Comparison of ENCODE assay signal across 8 mouse cellular contexts in genomic region chr17:10335809-10336499, GRCm38 (mm10). TPM values are rescaled to one million over a fixed set of nuclear protein-coding genes. Genes with fewer than 3 reads are reported as not detected.
DNase-seq lines count a peak whose midpoint lies in the region; ATAC-seq and TF ChIP-seq lines count a peak whose summit lies in the region.

No protein-coding gene starts in this region.

- H3K4me1 ChIP-seq in cerebellum, adult 2 months (ENCODE audit: control insufficient read depth, insufficient read depth, low read length): no peaks in the 10 kb centered on the region; the same call in 1 of the 2 replicates
- H3K4me1 ChIP-seq in hindbrain, embryonic 14.5 days (replicated peaks; ENCODE audit: control insufficient read depth, insufficient read depth, low read length): peaks cover 13% of the 10 kb centered on the region
- peaks cover 69% of the 10 kb centered on the region for H3K4me1 ChIP-seq in midbrain, embryonic 10.5 days

- no peak for TF ChIP-seq CTCF in cerebellum, adult 2 months (IDR thresholded peaks at IDR 0.05; ENCODE audit: borderline replicate concordance, insufficient read depth, low read depth, low read length)

- no peaks in the 10 kb centered on the region for H3K27me3 ChIP-seq in cerebellum, adult 2 months (ENCODE audit: control insufficient read depth, insufficient read depth, low read length)
- no peaks in the 10 kb centered on the region for H3K27me3 ChIP-seq in hindbrain, embryonic 14.5 days (ENCODE audit: control insufficient read depth, insufficient read depth, low read length)
- H3K27me3 ChIP-seq in midbrain, embryonic 10.5 days (ENCODE audit: low read depth, poor library complexity, severe bottlenecking): no peaks in the 10 kb centered on the region

- H3K4me2 ChIP-seq in hindbrain, embryonic 14.5 days (replicated peaks): peak overlapping the region; percentile 70

- WGBS in cerebellum, adult 2 months: 20% methylated on average over 16 of the region's 16 CpGs
- 6% methylated on average over 16 of the region's 16 CpGs for WGBS in hindbrain, embryonic 14.5 days
- WGBS in midbrain, embryonic 10.5 days: 8% methylated on average over 16 of the region's 16 CpGs

- H3K27ac ChIP-seq in cerebellum, adult 2 months (ENCODE audit: insufficient read depth, low read length): no peak overlapping the region; the same call in 1 of the 2 replicates
- H3K27ac ChIP-seq in hindbrain, embryonic 14.5 days: peak overlapping the region; percentile 89
- peak overlapping the region; percentile 98 for H3K27ac ChIP-seq in midbrain, embryonic 10.5 days (replicated peaks)

- no peak for DNase-seq in cerebellum, adult 2 months
- no peak for DNase-seq in cerebellum, adult 11 months
- peak; percentile 69 to 70 for DNase-seq in right cerebral cortex, postnatal 10 days (ENCODE audit: low spot score in 2 of 2)
- DNase-seq in right cerebral cortex, postnatal 25 days: no peak
- DNase-seq in hindbrain, embryonic 14.5 days (ENCODE audit: low spot score): no peak
- peak; percentile 77 for DNase-seq in midbrain, embryonic 10.5 days (ENCODE audit: low spot score)
- peak; percentile 31 to 47 for DNase-seq in thymus, postnatal 36 days
- no peak for DNase-seq in frontal cortex, postnatal 14 days (ENCODE audit: low spot score in 2 of 2)

- H3K9ac ChIP-seq in hindbrain, embryonic 14.5 days: peak overlapping the region; percentile 68

- peak overlapping the region; percentile 82 for H3K4me3 ChIP-seq in cerebellum, adult 2 months (replicated peaks; ENCODE audit: insufficient read depth, low read depth, low read length)
- H3K4me3 ChIP-seq in hindbrain, embryonic 14.5 days (replicated peaks; ENCODE audit: low read length): peak overlapping the region; percentile 33
- H3K4me3 ChIP-seq in midbrain, embryonic 10.5 days: peak overlapping the region; percentile 49

- no peak for TF ChIP-seq POLR2A in cerebellum, adult 2 months (IDR thresholded peaks at IDR 0.05; ENCODE audit: borderline replicate concordance, insufficient read depth, low read length)

- ATAC-seq in hindbrain, embryonic 14.5 days (ENCODE audit: low FRiP score): peak; percentile 54

- no peaks in the 10 kb centered on the region for H3K9me3 ChIP-seq in hindbrain, embryonic 14.5 days (ENCODE audit: control insufficient read depth, low read length)
- no peaks in the 10 kb centered on the region for H3K9me3 ChIP-seq in midbrain, embryonic 10.5 days (replicated peaks)

- no peaks in the 10 kb centered on the region for H3K36me3 ChIP-seq in hindbrain, embryonic 14.5 days (replicated peaks; ENCODE audit: control insufficient read depth, insufficient read depth)
- peaks cover 12% of the 10 kb centered on the region; the same call in 1 of the 2 replicates for H3K36me3 ChIP-seq in midbrain, embryonic 10.5 days

RNA-seq across cellular contexts. Expression of gene Qk, which starts 16.3 kb away (rescaled TPM):
- 276 and 278 TPM in 2 replicates for polyA plus RNA-seq in cerebellum, adult 2 months (2012; rRNA removed)
- polyA plus RNA-seq in hindbrain, embryonic 14.5 days (2014; fragmentation: Nextera tagmentation; extraction: Ambion mirVana): 59.4 and 63.8 TPM in 2 replicates
- 47.7 and 49.5 TPM in 2 replicates for polyA plus RNA-seq in midbrain, embryonic 10.5 days (2016; fragmentation: Nextera tagmentation; extraction: Ambion mirVana)

Comparison
In these comparisons a context has a peak if more than half of its experiments do, and no peak if none do; other contexts are left out.
1. DNase-seq: peak in right cerebral cortex, postnatal 10 days (2 of 2), midbrain, embryonic 10.5 days (single experiment) and thymus, postnatal 36 days (2 of 2); none in cerebellum, adult 2 months (0 of 2), cerebellum, adult 11 months (single experiment), right cerebral cortex, postnatal 25 days (single experiment), hindbrain, embryonic 14.5 days (single experiment) and frontal cortex, postnatal 14 days (0 of 2).
2. Peak in every context shown above with its lines, with median percentiles within 50 percentile points of each other: H3K4me3 ChIP-seq.